Mouse (Mus musculus): ENCODE measurements around the gene Dglucy.

Gene Dglucy

GRCm38 (mm10) chr12:100841211-100841792 is 62.4 kb downstream of the Dglucy start:
- DNase-seq (ENCODE audit: low spot score in 2 of 2), result peak in 1 of 2 experiments; percentile 90

- no peak for DNase-seq (ENCODE audit: low spot score in 2 of 2)
Measured at GRCm38 (mm10) chr12:100843171-100843570, 64.3 kb downstream of the Dglucy start.

- no peak for DNase-seq (ENCODE audit: low spot score in 2 of 2)
Measured at GRCm38 (mm10) chr12:100844546-100844945, 65.7 kb downstream of the Dglucy start.

GRCm38 (mm10) chr12:100845829-100846228 is 67.0 kb downstream of the Dglucy start:
- DNase-seq (ENCODE audit: low spot score in 2 of 2), result no peak

DNA sequence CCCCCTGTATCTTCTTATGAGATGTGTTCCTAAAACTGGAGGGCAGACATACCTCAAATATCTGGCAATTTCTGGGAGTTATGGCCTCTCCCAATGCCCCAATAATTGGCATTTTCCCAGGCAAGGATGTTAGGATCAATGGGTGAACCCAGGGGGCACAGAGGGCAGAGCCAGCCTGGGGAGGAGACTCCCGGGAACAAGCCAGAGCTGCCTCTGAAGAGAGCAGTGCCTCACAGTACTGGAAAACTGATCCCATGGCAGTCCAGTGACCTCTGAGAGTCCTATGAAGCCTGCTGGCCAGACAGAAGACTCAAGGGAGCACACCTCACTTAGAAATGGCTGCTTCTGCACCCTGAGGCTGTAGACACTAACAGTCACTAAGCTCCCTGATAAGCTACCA is 67.7 kb downstream of the Dglucy start:
- no peak for DNase-seq (ENCODE audit: low spot score in 2 of 2)

- no peak for DNase-seq (ENCODE audit: low spot score in 2 of 2)
Measured at GRCm38 (mm10) chr12:100847437-100848080, 68.7 kb downstream of the Dglucy start.

GRCm38 (mm10) chr12:100849421-100850138 is 70.7 kb downstream of the Dglucy start:
- DNase-seq (ENCODE audit: low spot score in 2 of 2), result peak in 1 of 2 experiments; percentile 72

GRCm38 (mm10) chr12:100852370-100852769 is 73.5 kb downstream of the Dglucy start:
- no peak for DNase-seq (ENCODE audit: low spot score in 2 of 2)

- DNase-seq (ENCODE audit: low spot score in 2 of 2), result no peak
Measured at GRCm38 (mm10) chr12:100856337-100856736, 77.5 kb downstream of the Dglucy start.

- no peak for DNase-seq (ENCODE audit: low spot score in 2 of 2)
Measured at GRCm38 (mm10) chr12:100857791-100858190, 78.9 kb downstream of the Dglucy start.

- no peak for DNase-seq (ENCODE audit: low spot score in 2 of 2)
Measured at GRCm38 (mm10) chr12:100862272-100862671, 83.4 kb downstream of the Dglucy start.

DNA sequence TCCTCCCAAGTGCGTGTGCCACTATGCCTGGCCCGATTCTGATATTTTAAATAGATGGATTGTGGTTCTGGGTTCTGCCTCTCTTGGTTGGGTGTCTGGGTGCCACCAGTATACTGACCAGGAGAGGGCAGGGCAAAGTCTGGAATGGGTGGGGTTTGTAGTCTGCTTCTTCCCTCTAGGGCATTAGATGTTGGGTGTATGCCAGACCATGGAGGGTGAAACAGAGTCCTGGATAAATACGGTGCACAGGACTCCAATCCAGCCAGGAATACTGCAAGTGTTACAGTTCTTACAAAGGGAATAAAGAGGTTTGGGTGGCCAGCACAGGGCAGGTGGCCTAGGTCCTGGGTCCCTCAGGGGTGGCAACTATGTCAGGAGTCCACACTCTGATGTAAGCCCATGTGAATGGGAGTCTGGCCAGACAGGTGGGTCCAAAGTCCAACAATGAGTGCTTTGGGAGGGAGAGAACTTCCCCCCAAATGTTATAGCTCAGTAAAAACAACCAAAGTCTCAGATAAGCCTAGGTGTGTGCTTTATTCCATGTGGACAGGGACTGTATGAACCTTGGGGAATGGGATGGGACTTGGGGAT is 84.1 kb downstream of the Dglucy start:
- DNase-seq (ENCODE audit: low spot score in 2 of 2), result no peak

DNA sequence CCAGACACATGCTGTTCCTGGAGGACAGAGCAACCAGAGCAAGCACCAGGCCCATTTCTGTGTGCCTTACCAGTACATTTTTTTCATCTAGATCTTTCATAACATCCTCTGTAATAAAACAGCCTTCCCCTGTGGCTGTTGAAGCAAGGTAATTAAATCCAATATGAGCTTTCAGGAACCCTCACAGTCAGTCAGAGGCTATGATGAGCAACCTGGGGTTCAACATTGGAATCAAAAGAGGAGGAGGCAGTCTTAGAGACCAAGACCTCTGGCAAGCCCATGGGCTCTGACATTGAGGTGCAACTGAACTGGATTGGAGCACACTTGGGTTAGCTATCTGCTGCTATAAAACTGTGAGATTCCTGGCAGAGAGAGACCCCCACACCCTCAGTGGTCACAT is 86.2 kb downstream of the Dglucy start:
- DNase-seq (ENCODE audit: low spot score in 2 of 2), result no peak

- DNase-seq (ENCODE audit: low spot score in 2 of 2), result no peak
Measured at GRCm38 (mm10) chr12:100865509-100866078, 86.7 kb downstream of the Dglucy start.

- DNase-seq (ENCODE audit: low spot score in 2 of 2), result no peak
Measured at GRCm38 (mm10) chr12:100867097-100867496, 88.2 kb downstream of the Dglucy start.

GRCm38 (mm10) chr12:100868049-100868622 is 89.3 kb downstream of the Dglucy start:
- DNase-seq (ENCODE audit: low spot score in 2 of 2), result no peak

DNA sequence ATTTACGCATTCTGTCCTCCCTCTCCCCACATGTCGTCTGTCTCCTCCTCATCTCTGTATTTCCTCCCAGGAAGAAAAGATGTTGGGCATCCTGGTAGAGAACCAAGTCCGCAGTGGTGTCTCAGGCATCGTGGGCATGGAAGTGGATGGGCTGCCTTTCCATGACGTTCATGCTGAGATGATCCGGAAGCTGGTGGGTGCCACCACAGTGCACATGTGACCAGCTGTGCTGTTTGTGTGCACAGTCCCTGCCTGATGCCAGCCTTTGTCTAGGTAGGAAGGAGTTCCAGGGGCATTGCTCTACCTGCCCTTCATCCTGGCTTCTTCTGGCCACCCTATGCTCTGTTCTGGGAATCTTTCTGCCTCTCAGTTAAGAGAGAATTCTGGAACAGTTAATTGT is 92.4 kb downstream of the Dglucy start:
- no peak for DNase-seq (ENCODE audit: low spot score in 2 of 2)

GRCm38 (mm10) chr12:100871841-100872240 is 93.0 kb downstream of the Dglucy start:
- DNase-seq (ENCODE audit: low spot score in 2 of 2), result no peak

- no peak for DNase-seq (ENCODE audit: low spot score in 2 of 2)
Measured at GRCm38 (mm10) chr12:100873612-100874011, 94.8 kb downstream of the Dglucy start.

- peak; percentile 32 to 63 for DNase-seq (ENCODE audit: low spot score in 2 of 2)
Measured at GRCm38 (mm10) chr12:100875553-100875952, 96.7 kb downstream of the Dglucy start.

DNA sequence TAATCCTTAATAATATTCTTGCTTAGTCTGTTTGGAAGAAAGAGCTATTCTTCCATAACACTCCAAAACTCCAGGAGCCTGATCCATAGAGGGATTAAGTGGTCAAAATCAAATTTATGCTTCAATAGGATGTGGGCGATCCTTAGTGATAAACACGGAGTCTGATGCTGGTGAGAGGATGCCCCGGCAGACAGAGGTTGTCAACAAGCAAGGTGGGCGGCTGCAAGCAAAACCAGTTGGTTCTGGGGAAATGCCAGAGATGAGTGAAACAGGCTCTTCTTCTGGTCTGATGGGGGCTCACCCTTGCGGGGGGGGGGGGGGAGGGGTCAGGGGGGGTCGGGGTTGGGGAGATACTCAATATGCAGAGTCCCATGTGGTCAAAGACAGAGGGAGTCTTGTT is 97.1 kb downstream of the Dglucy start:
- DNase-seq (ENCODE audit: low spot score in 2 of 2), result no peak

DNA sequence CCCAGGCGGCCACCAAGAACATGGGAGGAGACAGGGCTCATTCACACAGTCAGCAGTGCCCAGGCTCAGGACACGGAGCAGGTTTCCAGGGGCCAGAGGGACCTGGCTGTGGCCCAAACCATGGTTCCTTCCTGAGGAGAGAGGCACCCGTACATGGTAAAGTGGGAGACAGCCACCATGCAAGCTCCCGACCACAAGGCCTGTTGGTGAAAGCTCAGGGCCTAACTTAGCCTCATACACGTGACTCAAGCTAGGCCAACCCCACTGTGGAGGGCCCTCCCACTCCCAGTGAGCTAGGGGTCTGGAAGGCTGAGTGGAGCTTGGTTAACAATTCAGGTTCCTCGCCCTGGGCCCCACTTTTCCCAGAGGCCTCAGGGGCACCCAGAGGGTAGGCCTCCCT is 99.1 kb downstream of the Dglucy start:
- DNase-seq (ENCODE audit: low spot score in 2 of 2), result no peak

Measured in left cerebral cortex, adult 9 months (tissue).